Mouse (Mus musculus) testis, adult 2 months (tissue): ENCODE data around the gene Gid8.

Source experiments
- CTCF ChIP-seq: fragments of 200-500 bp; IDR thresholded peaks from 2 replicates; pipeline ENCODE4 v1.5.1; 2012; ENCODE audit warnings: low read depth, mild to moderate bottlenecking, inconsistent platforms, low read length, moderate library complexity; ENCODE audit not compliant: control insufficient read depth, insufficient read depth, insufficient replicate concordance
- POLR2A ChIP-seq: fragments of 200-500 bp; IDR thresholded peaks from 2 replicates; pipeline ENCODE4 v1.6.1; 2012; ENCODE audit warnings: low read depth, mild to moderate bottlenecking, inconsistent platforms, low read length, moderate library complexity; ENCODE audit not compliant: control insufficient read depth

- TF ChIP-seq CTCF, result no peak
- no peak for TF ChIP-seq POLR2A
These were observed 55.1 kb downstream of the Gid8 start for GRCm38 (mm10) chr2:180764986-180765385.
